Mouse (Mus musculus): ENCODE results near the gene Igfbp1.
"Not testable (repeated sequence)": the region's sequence is repeated elsewhere in the genome, so short reads cannot be mapped to it uniquely, and the experiment has no call there.

The Igfbp1 gene

GRCm38 (mm10) chr11:7194432-7195311 is 2.9 kb upstream of the Igfbp1 start:
- DNase-seq (ENCODE audit: low read depth, low spot score), result no peak

GRCm38 (mm10) chr11:7195312-7195685 is 2.3 kb upstream of the Igfbp1 start:
- no peak for DNase-seq (ENCODE audit: low read depth, low spot score)

GRCm38 (mm10) chr11:7198006-7198405 is 424 bp downstream of the Igfbp1 start:
- DNase-seq (ENCODE audit: low read depth, low spot score), result no peak

GRCm38 (mm10) chr11:7198481-7199256 is 1.1 kb downstream of the Igfbp1 start:
- no peak for DNase-seq (ENCODE audit: low read depth, low spot score)

- peak; percentile 35 for DNase-seq (ENCODE audit: low read depth, low spot score)
These were observed 2.3 kb downstream of the Igfbp1 start for GRCm38 (mm10) chr11:7199736-7200392.

GRCm38 (mm10) chr11:7200393-7200783 is 2.8 kb downstream of the Igfbp1 start:
- DNase-seq (ENCODE audit: low read depth, low spot score), result no peak

- DNase-seq (ENCODE audit: low read depth, low spot score), result no peak
These were observed 4.6 kb downstream of the Igfbp1 start for GRCm38 (mm10) chr11:7202206-7202605.

GRCm38 (mm10) chr11:7203846-7204245 is 6.3 kb downstream of the Igfbp1 start:
- DNase-seq (ENCODE audit: low read depth, low spot score), result no peak

- DNase-seq (ENCODE audit: low read depth, low spot score), result peak; percentile 61
These were observed 12.8 kb downstream of the Igfbp1 start for GRCm38 (mm10) chr11:7210343-7210742.

GRCm38 (mm10) chr11:7211211-7211610 is 13.6 kb downstream of the Igfbp1 start:
- DNase-seq (ENCODE audit: low read depth, low spot score), result no peak

- DNase-seq (ENCODE audit: low read depth, low spot score), result no peak
These were observed 14.7 kb downstream of the Igfbp1 start for GRCm38 (mm10) chr11:7212126-7212798.

- no peak for DNase-seq (ENCODE audit: low read depth, low spot score)
These were observed 15.5 kb downstream of the Igfbp1 start for GRCm38 (mm10) chr11:7213161-7213500.

GRCm38 (mm10) chr11:7213501-7214341 is 16.1 kb downstream of the Igfbp1 start, which contains the start of gene Igfbp3:
Gene Igfbp3, minus strand, starts transcription at chr11:7213923.
- no peak for DNase-seq (ENCODE audit: low read depth, low spot score)

GRCm38 (mm10) chr11:7214342-7214660 is 16.7 kb downstream of the Igfbp1 start:
- DNase-seq (ENCODE audit: low read depth, low spot score), result no peak

GRCm38 (mm10) chr11:7214761-7215160 is 17.2 kb downstream of the Igfbp1 start:
- peak; percentile 26 for DNase-seq (ENCODE audit: low read depth, low spot score)

GRCm38 (mm10) chr11:7215703-7216102 is 18.1 kb downstream of the Igfbp1 start:
- peak; percentile 27 for DNase-seq (ENCODE audit: low read depth, low spot score)

- DNase-seq (ENCODE audit: low read depth, low spot score), result not testable (repeated sequence)
These were observed 24.2 kb downstream of the Igfbp1 start for GRCm38 (mm10) chr11:7221826-7222225.

GRCm38 (mm10) chr11:7226200-7226599 is 28.6 kb downstream of the Igfbp1 start:
- no peak for DNase-seq (ENCODE audit: low read depth, low spot score)

- DNase-seq (ENCODE audit: low read depth, low spot score), result peak; percentile 25
These were observed 29.4 kb downstream of the Igfbp1 start for GRCm38 (mm10) chr11:7226810-7227550.

GRCm38 (mm10) chr11:7228107-7228506 is 30.5 kb downstream of the Igfbp1 start:
- no peak for DNase-seq (ENCODE audit: low read depth, low spot score)

Data from skeletal muscle tissue, adult 2 months (tissue).